Mouse (Mus musculus): ENCODE results near the gene Ewsr1. TPM values are rescaled to one million over a fixed set of nuclear protein-coding genes. Genes with fewer than 3 reads are reported as not detected.

Gene Ewsr1
- polyA plus RNA-seq, 1 experiment = 157 TPM

DNA sequence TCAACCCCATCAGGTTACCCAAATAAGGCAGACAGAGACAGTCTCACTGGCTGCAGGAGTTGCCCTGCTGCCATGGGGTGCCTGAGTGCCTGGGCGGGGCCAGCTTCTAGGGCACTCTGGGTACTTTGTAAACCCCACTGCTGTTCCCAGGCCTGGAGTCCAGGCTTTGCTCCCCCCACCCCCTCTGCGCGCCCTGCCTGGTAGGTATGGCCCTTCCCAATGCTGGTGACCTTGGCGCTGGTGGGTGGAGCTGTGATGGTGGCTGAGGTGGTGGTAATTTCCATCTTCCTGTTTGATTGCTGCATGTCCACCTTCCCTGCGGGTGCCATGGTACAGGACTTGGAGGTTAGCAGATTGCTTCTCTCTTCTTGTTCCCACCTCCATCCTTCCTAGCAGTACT lies 58.5 kb downstream of the Ewsr1 start:
- Histone ChIP-seq H3ac (ENCODE audit: control insufficient read depth, insufficient read length) (no peak overlapping the region), H3K79me2 (ENCODE audit: control insufficient read depth, insufficient read depth) (no peaks in the 10 kb centered on the region), H3K4me3 (no peak overlapping the region), H3K4me2 (ENCODE audit: low read depth) (no peak overlapping the region), H3K27me3 (ENCODE audit: control insufficient read depth, insufficient read depth, insufficient read length) (no peaks in the 10 kb centered on the region), H3K36me3 (ENCODE audit: control insufficient read depth, insufficient read depth) (peaks cover 15% of the 10 kb centered on the region)
- TF ChIP-seq POLR2AphosphoS2 (IDR thresholded peaks at IDR 0.05; ENCODE audit: insufficient read length, low read depth) = no peak
- no peak for TF ChIP-seq E2F4 (IDR thresholded peaks at IDR 0.05; ENCODE audit: insufficient read depth)
- no peak for TF ChIP-seq REST (IDR thresholded peaks at IDR 0.05; ENCODE audit: insufficient read depth, insufficient read length)
- TF ChIP-seq TCF12 (IDR thresholded peaks at IDR 0.05; ENCODE audit: insufficient read depth, poor library complexity, severe bottlenecking) = no peak
- no peak for TF ChIP-seq SRF (IDR thresholded peaks at IDR 0.05; ENCODE audit: control insufficient read depth, insufficient read length, low read depth)
- TF ChIP-seq POLR2A (IDR thresholded peaks at IDR 0.05; ENCODE audit: insufficient read length, low read depth) = no peak
- no peak for TF ChIP-seq CEBPB (IDR thresholded peaks at IDR 0.05; ENCODE audit: insufficient read depth, poor library complexity, severe bottlenecking)
- TF ChIP-seq MYOG (IDR thresholded peaks at IDR 0.05; ENCODE audit: control insufficient read depth in 1 of 3, insufficient read depth in 1 of 3, insufficient read length in 2 of 3, low read depth in 2 of 3) = no peak
- TF ChIP-seq TCF3 (IDR thresholded peaks at IDR 0.05; ENCODE audit: insufficient read length, low read depth) = no peak

DNA sequence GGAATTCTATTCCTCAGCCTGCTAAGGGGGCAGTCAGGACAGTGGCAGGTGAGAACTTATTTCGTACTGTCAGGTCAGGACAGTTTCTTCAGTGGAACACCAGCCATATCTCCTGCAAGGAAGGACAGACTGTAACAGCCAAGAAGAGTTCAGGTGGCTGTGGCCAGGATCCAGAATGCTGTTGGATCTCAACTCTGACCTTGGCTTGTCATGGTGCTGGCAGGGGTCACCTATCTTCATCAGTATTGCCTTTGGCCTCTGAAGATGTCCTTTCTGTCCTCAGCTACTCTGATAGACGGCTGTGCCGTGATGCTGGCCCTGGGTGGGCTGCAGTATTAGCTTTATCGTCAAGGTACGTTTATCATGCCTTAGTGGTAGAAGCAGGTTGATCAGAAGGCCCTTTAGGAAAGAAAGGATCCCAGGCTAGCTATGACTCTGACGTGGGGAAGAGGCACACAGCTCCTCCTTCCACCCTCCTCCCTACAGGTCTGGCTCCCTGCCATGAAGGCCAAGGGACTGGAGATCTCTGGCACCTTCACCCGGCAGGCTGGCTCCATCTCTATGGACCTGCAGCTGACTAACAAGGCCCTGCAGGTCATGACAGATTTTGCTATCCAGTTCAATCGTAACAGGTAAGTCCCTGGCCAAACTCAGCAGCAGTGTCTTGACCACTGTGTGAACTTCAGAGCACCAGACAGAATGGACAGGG lies 61.8 kb downstream of the Ewsr1 start:
- TF ChIP-seq TCF12 (IDR thresholded peaks at IDR 0.05; ENCODE audit: insufficient read depth, poor library complexity, severe bottlenecking) = no peak
- no peak for TF ChIP-seq SRF (IDR thresholded peaks at IDR 0.05; ENCODE audit: control insufficient read depth, insufficient read length, low read depth)
- TF ChIP-seq POLR2A (IDR thresholded peaks at IDR 0.05; ENCODE audit: insufficient read length, low read depth) = no peak
- TF ChIP-seq E2F4 (IDR thresholded peaks at IDR 0.05; ENCODE audit: insufficient read depth) = no peak
- TF ChIP-seq MAX (IDR thresholded peaks at IDR 0.05; ENCODE audit: low read depth) = no peak
- no peak for TF ChIP-seq MYOG (IDR thresholded peaks at IDR 0.05; ENCODE audit: control insufficient read depth in 1 of 3, insufficient read depth in 1 of 3, insufficient read length in 2 of 3, low read depth in 2 of 3)
- no peak for TF ChIP-seq POLR2AphosphoS2 (IDR thresholded peaks at IDR 0.05; ENCODE audit: insufficient read length, low read depth)
- TF ChIP-seq MYOD1 (IDR thresholded peaks at IDR 0.05; ENCODE audit: control insufficient read depth in 1 of 3, insufficient read length in 2 of 3, low read depth in 2 of 3) = no peak
- no peak for TF ChIP-seq USF1 (IDR thresholded peaks at IDR 0.05; ENCODE audit: low read depth)
- no peak for TF ChIP-seq REST (IDR thresholded peaks at IDR 0.05; ENCODE audit: insufficient read depth, insufficient read length)
- TF ChIP-seq TCF3 (IDR thresholded peaks at IDR 0.05; ENCODE audit: insufficient read length, low read depth) = no peak
- TF ChIP-seq CEBPB (IDR thresholded peaks at IDR 0.05; ENCODE audit: insufficient read depth, poor library complexity, severe bottlenecking) = no peak
- Histone ChIP-seq H3K36me3 (ENCODE audit: control insufficient read depth, insufficient read depth) (peaks cover 24% of the 10 kb centered on the region), H3ac (ENCODE audit: control insufficient read depth, insufficient read length) (no peak overlapping the region), H3K79me2 (ENCODE audit: control insufficient read depth, insufficient read depth) (no peaks in the 10 kb centered on the region), H3K27me3 (ENCODE audit: control insufficient read depth, insufficient read depth, insufficient read length) (no peaks in the 10 kb centered on the region), H3K4me2 (ENCODE audit: low read depth) (no peak overlapping the region), H3K4me3 (no peak overlapping the region)

DNA sequence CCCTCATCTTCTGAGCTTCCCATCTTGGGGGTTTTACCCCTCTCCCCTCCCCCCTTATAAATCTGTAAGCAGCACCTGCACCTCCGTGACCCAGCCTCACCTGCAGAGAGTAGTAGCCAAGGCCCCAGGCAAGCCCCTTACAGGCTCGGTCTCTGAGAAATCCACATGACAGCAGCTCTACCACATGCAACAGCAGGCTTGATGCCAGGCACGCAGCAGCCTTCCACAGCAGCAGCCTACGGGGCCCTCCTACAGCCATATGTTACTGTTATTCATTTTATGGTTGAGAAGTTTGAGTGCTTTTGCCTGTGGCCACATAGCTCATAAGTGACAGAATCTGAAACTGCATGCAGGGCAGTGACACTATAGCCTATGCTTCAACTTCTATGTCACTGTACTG lies 63.6 kb downstream of the Ewsr1 start:
- no peak for TF ChIP-seq E2F4 (IDR thresholded peaks at IDR 0.05; ENCODE audit: insufficient read depth)
- no peak for TF ChIP-seq POLR2A (IDR thresholded peaks at IDR 0.05; ENCODE audit: insufficient read length, low read depth)
- no peak for TF ChIP-seq USF1 (IDR thresholded peaks at IDR 0.05; ENCODE audit: low read depth)
- no peak for TF ChIP-seq MAX (IDR thresholded peaks at IDR 0.05; ENCODE audit: low read depth)
- TF ChIP-seq SRF (IDR thresholded peaks at IDR 0.05; ENCODE audit: control insufficient read depth, insufficient read length, low read depth) = no peak
- TF ChIP-seq MYOG (IDR thresholded peaks at IDR 0.05; ENCODE audit: control insufficient read depth in 1 of 3, insufficient read depth in 1 of 3, insufficient read length in 2 of 3, low read depth in 2 of 3) = no peak
- no peak for TF ChIP-seq POLR2AphosphoS2 (IDR thresholded peaks at IDR 0.05; ENCODE audit: insufficient read length, low read depth)
- no peak for TF ChIP-seq CEBPB (IDR thresholded peaks at IDR 0.05; ENCODE audit: insufficient read depth, poor library complexity, severe bottlenecking)
- TF ChIP-seq TCF3 (IDR thresholded peaks at IDR 0.05; ENCODE audit: insufficient read length, low read depth) = no peak
- no peak for TF ChIP-seq MYOD1 (IDR thresholded peaks at IDR 0.05; ENCODE audit: control insufficient read depth in 1 of 3, insufficient read length in 2 of 3, low read depth in 2 of 3)
- no peak for TF ChIP-seq REST (IDR thresholded peaks at IDR 0.05; ENCODE audit: insufficient read depth, insufficient read length)
- no peak for TF ChIP-seq TCF12 (IDR thresholded peaks at IDR 0.05; ENCODE audit: insufficient read depth, poor library complexity, severe bottlenecking)
- no peak overlapping the region for H3K4me3 ChIP-seq
- H3K79me2 ChIP-seq (ENCODE audit: control insufficient read depth, insufficient read depth) = no peaks in the 10 kb centered on the region
- H3ac ChIP-seq (ENCODE audit: control insufficient read depth, insufficient read length) = no peak overlapping the region
- no peaks in the 10 kb centered on the region for H3K27me3 ChIP-seq (ENCODE audit: control insufficient read depth, insufficient read depth, insufficient read length)
- no peak overlapping the region for H3K4me2 ChIP-seq (ENCODE audit: low read depth)
- H3K36me3 ChIP-seq (ENCODE audit: control insufficient read depth, insufficient read depth) = peaks cover 38% of the 10 kb centered on the region

DNA sequence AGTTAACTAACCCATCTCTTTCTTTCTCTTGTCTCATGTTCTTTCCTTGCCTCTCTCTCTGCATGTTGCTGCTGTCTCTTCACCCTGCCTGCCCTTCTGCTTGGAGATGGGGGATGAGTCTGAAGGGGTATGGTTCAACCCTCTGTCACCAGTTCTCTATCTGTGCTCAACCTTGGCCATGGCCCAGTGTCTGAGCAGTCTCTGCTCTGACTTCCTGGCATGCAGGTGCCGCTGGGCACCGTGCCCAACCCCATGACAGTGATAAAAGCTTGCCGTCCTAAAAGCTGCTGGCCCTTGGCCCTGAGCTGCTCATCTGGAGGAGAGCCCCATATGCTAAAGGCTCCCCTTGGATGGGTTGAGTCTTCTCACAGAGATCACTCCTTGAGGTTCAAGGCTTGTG lies 65.9 kb downstream of the Ewsr1 start:
- H3ac ChIP-seq (ENCODE audit: control insufficient read depth, insufficient read length) = no peak overlapping the region

More for the DNA sequence above, 65.9 kb downstream of the Ewsr1 start:
- no peak for TF ChIP-seq SRF (IDR thresholded peaks at IDR 0.05; ENCODE audit: control insufficient read depth, insufficient read length, low read depth)
- no peak for TF ChIP-seq MAX (IDR thresholded peaks at IDR 0.05; ENCODE audit: low read depth)
- no peak for TF ChIP-seq USF1 (IDR thresholded peaks at IDR 0.05; ENCODE audit: low read depth)
- TF ChIP-seq CEBPB (IDR thresholded peaks at IDR 0.05; ENCODE audit: insufficient read depth, poor library complexity, severe bottlenecking) = no peak
- no peak for TF ChIP-seq POLR2AphosphoS2 (IDR thresholded peaks at IDR 0.05; ENCODE audit: insufficient read length, low read depth)
- no peak for TF ChIP-seq TCF3 (IDR thresholded peaks at IDR 0.05; ENCODE audit: insufficient read length, low read depth)
- no peak for TF ChIP-seq E2F4 (IDR thresholded peaks at IDR 0.05; ENCODE audit: insufficient read depth)
- no peak for TF ChIP-seq MYOG (IDR thresholded peaks at IDR 0.05; ENCODE audit: control insufficient read depth in 1 of 3, insufficient read depth in 1 of 3, insufficient read length in 2 of 3, low read depth in 2 of 3)
- no peak for TF ChIP-seq POLR2A (IDR thresholded peaks at IDR 0.05; ENCODE audit: insufficient read length, low read depth)
- no peak for TF ChIP-seq TCF12 (IDR thresholded peaks at IDR 0.05; ENCODE audit: insufficient read depth, poor library complexity, severe bottlenecking)
- TF ChIP-seq REST (IDR thresholded peaks at IDR 0.05; ENCODE audit: insufficient read depth, insufficient read length) = no peak
- TF ChIP-seq MYOD1 (IDR thresholded peaks at IDR 0.05; ENCODE audit: control insufficient read depth in 1 of 3, insufficient read length in 2 of 3, low read depth in 2 of 3) = no peak
- H3K4me3 ChIP-seq = no peak overlapping the region
- H3K36me3 ChIP-seq (ENCODE audit: control insufficient read depth, insufficient read depth) = peaks cover 43% of the 10 kb centered on the region
- no peaks in the 10 kb centered on the region for H3K79me2 ChIP-seq (ENCODE audit: control insufficient read depth, insufficient read depth)
- no peaks in the 10 kb centered on the region for H3K27me3 ChIP-seq (ENCODE audit: control insufficient read depth, insufficient read depth, insufficient read length)
- no peak overlapping the region for H3K4me2 ChIP-seq (ENCODE audit: low read depth)
